Mouse (Mus musculus): Measurements from ENCODE around the gene Zfp318.

- TF ChIP-seq POLR2A (IDR thresholded peaks at IDR 0.05; ENCODE audit: borderline replicate concordance, low read depth, low read length) (no peak), CTCF (IDR thresholded peaks at IDR 0.05; ENCODE audit: low read depth, low read length) (no peak)
Observed at GRCm38 (mm10) chr17:46458439-46458838, 74.9 kb downstream of the Zfp318 start.

Data from bone marrow macrophage, adult 2 months (primary cell).